Mouse (Mus musculus) intestine, embryonic 14.5 days (tissue): ENCODE results near the gene Prr22. TPM values are rescaled to one million over a fixed set of nuclear protein-coding genes. Genes with fewer than 3 reads are reported as not detected.

ENCODE experiments used
- ATAC-seq: fragments of 200-750 bp; cut with Nextera tagmentation; replicated peaks from 2 replicates; pipeline ENCODE4 v1.8.0; 2017; ENCODE audit warnings: low read depth, moderate number of reproducible peaks, moderate TSS enrichment, moderate library complexity; ENCODE audit not compliant: low FRiP score, low TSS enrichment
- DNase-seq: peaks from one replicate; pipeline ENCODE4 v3.0.0-alpha.2; 2018; ENCODE audit warnings: low spot score
- H3K27ac ChIP-seq: fragments of 300-500 bp; sonication (generic); 2 replicates; pipeline ENCODE4 v1.5.1; 2014; ENCODE audit warnings: low read depth, mild to moderate bottlenecking, control low read depth
- H3K27me3 ChIP-seq: fragments of 300-500 bp; sonication (generic); replicated peaks from 2 replicates; pipeline ENCODE4 v1.6.1; 2014; ENCODE audit warnings: low read length, control low read depth; ENCODE audit not compliant: control insufficient read depth, insufficient read depth
- H3K36me3 ChIP-seq: fragments of 300-500 bp; sonication (generic); 2 replicates; pipeline ENCODE4 v1.6.1; 2014; ENCODE audit warnings: low read length, control low read depth; ENCODE audit not compliant: control insufficient read depth, insufficient read depth
- H3K4me1 ChIP-seq: fragments of 300-500 bp; sonication (generic); replicated peaks from 2 replicates; pipeline ENCODE4 v1.6.1; 2014; ENCODE audit warnings: low read length, control low read depth, mixed read lengths; ENCODE audit not compliant: control insufficient read depth, insufficient read depth
- H3K4me2 ChIP-seq: fragments of 300-500 bp; sonication (generic); 2 replicates; pipeline ENCODE4 v1.6.1; 2014; ENCODE audit warnings: low read length
- H3K4me3 ChIP-seq: fragments of 300-500 bp; sonication (generic); 2 replicates; pipeline ENCODE4 v1.5.1; 2014; ENCODE audit warnings: low read depth, low read length, control low read depth, mixed read lengths
- H3K9ac ChIP-seq: fragments of 300-500 bp; sonication (generic); 2 replicates; pipeline ENCODE4 v1.6.1; 2014; ENCODE audit warnings: mild to moderate bottlenecking, low read length
- H3K9me3 ChIP-seq: fragments of 300-500 bp; sonication (generic); 2 replicates; pipeline ENCODE4 v1.6.1; 2016; ENCODE audit warnings: low read length, control low read depth; ENCODE audit not compliant: control insufficient read depth
- WGBS: fragments of 180-500 bp; shearing (Covaris S2); extraction: QIAGEN DNeasy Blood & Tissue Kit; methylation state at CpG from one replicate; pipeline ENCODE4 v1.1.7; 2014; 5-methylcytosine and 5-hydroxymethylcytosine counted together
- polyA plus RNA-seq: library from polyadenylated mRNA; unstranded; fragments of >200 nt; fragmentation: Nextera tagmentation; extraction: Ambion mirVana; gene quantifications from 2 replicates; pipeline ENCODE4 v1.2.1, GENCODE M21; 2014

Gene Prr22
- polyA plus RNA-seq, 1 experiment from 2014 or later = 1.7 TPM

DNA sequence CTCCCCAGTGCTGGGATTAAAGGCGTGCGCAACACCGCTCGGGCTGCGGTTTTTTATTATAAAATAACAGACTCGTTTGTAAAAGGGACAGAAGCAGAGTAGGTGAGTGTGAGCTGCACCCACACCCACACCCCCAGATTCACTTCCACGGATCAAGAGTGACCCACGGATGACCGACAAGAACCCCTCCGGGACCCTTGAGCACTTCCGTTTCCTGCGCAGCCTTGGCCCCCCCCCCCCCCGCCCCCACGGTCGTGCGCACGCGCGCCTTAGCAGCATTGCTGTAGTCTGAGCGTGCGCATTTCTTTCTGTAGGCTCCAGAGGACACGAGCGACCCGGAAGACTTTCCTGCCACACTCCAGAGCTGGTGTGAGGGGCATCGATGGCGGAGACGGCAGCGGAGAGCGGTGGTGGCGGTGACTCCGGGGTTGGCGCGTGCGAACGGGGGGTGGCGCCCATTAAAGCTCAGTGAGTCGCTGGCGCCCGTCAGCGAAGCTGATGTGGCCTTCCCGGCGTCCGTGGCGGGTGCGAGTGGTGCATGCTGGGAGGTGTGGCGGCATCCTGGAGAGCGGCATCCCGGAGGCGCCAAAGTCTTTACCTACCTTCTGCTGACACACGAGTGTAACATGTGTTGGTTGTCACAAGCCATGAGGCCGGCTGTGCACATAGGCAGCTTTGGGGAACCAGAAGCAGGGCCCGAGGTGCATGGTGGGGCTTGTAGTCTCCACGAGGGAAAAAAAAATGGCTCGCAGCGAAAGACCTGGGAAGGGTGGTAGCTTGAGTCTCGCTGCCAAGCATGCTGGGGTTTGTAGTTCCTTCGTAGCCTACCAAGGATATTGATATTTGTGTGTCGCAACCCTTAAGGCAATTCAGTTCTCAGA, 5.3 kb upstream of the Prr22 start, which contains the start of gene Dus3l:
Gene Dus3l, plus strand, starts transcription at position 284 of the 881 bp plus-strand sequence.
- Histone ChIP-seq H3K4me3 (peak within 1 kb of the TSS; percentile 71), H3K27me3 (no peaks in the 10 kb centered on the region), H3K4me2 (peak within 1 kb of the TSS; percentile 67), H3K9ac (peak within 1 kb of the TSS; percentile 80), H3K4me1 (peaks cover 19% of the 10 kb centered on the region), H3K9me3 (no peaks in the 10 kb centered on the region), H3K36me3 (peaks cover 30% of the 10 kb centered on the region), H3K27ac (peak within 1 kb of the TSS; percentile 89)
- peak; percentile 71 for ATAC-seq
- DNase-seq = peak; percentile 95
- 2% methylated on average over 56 of the region's 58 CpGs for WGBS

- Histone ChIP-seq H3K4me2 (peak overlapping the region; percentile 67), H3K4me1 (peaks cover 19% of the 10 kb centered on the region), H3K27ac (0 out of 2 replicates have a peak overlapping the region, but pooled peaks have one; percentile 89), H3K36me3 (peaks cover 38% of the 10 kb centered on the region), H3K9me3 (no peaks in the 10 kb centered on the region), H3K9ac (peak overlapping the region; percentile 80), H3K4me3 (peak overlapping the region; percentile 71), H3K27me3 (no peaks in the 10 kb centered on the region)
- DNase-seq (no peak), ATAC-seq (no peak)
- 57% methylated on average over 12 of the region's 12 CpGs for WGBS
Measured at GRCm38 (mm10) chr17:56765431-56765830, 4.6 kb upstream of the Prr22 start.

- ATAC-seq (no peak), DNase-seq (no peak)
- H3K9ac ChIP-seq = no peak overlapping the region
- 96% methylated on average over 27 of the region's 27 CpGs for WGBS
- no peak overlapping the region for H3K27ac ChIP-seq
- no peaks in the 10 kb centered on the region for H3K27me3 ChIP-seq
- H3K4me1 ChIP-seq = peaks cover 19% of the 10 kb centered on the region
- peaks cover 49% of the 10 kb centered on the region for H3K36me3 ChIP-seq
- H3K9me3 ChIP-seq = no peaks in the 10 kb centered on the region
- no peak overlapping the region for H3K4me3 ChIP-seq
- H3K4me2 ChIP-seq = no peak overlapping the region
Measured at GRCm38 (mm10) chr17:56766631-56767405, 3.2 kb upstream of the Prr22 start.

DNA sequence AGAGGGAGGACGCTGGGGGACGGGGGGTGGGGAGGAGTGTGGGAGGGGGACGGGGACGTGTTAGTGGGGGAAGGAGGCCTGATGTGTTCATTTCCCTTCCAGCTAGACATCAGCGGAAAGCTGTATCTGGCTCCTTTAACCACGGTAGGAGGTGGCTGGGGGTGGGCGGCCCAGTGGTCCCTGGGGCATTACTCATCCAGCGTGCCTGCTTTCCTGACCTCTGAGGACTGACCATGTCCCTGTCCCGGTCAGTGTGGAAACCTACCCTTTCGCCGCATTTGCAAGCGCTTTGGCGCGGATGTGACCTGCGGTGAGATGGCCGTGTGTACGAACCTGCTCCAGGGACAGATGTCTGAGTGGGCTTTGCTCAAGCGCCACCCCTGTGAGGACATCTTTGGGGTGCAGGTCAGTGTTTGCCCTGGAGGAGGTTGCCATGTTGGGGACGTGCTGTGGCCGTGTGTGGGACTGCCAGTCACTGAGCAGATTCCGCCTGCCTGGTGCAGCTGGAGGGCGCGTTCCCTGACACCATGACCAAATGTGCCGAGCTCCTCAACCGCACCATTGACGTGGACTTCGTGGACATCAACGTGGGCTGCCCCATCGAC, 2.4 kb upstream of the Prr22 start:
- H3K27me3 ChIP-seq = no peaks in the 10 kb centered on the region
- WGBS = 95% methylated on average over 29 of the region's 29 CpGs
- DNase-seq (no peak), ATAC-seq (no peak)
- H3K4me2 ChIP-seq = no peak overlapping the region
- no peak overlapping the region for H3K9ac ChIP-seq
- H3K36me3 ChIP-seq = peaks cover 49% of the 10 kb centered on the region
- no peaks in the 10 kb centered on the region for H3K9me3 ChIP-seq
- H3K27ac ChIP-seq = no peak overlapping the region
- H3K4me1 ChIP-seq = peaks cover 14% of the 10 kb centered on the region
- no peak overlapping the region for H3K4me3 ChIP-seq

GRCm38 (mm10) chr17:56768941-56769340, 1.1 kb upstream of the Prr22 start:
- Histone ChIP-seq H3K4me1 (peaks cover 5% of the 10 kb centered on the region), H3K4me2 (no peak overlapping the region), H3K9ac (no peak overlapping the region), H3K4me3 (no peak overlapping the region), H3K27ac (no peak overlapping the region), H3K9me3 (no peaks in the 10 kb centered on the region), H3K27me3 (no peaks in the 10 kb centered on the region), H3K36me3 (peaks cover 49% of the 10 kb centered on the region)
- DNase-seq (no peak), ATAC-seq (no peak)
- 92% methylated on average over 11 of the region's 11 CpGs for whole genome bisulfite sequencing

- H3K4me2 ChIP-seq = no peak overlapping the region
- H3K9ac ChIP-seq = no peak overlapping the region
- H3K9me3 ChIP-seq = 0 out of 2 replicates have a peak, but pooled peaks cover 3% of the 10 kb centered on the region
- peaks cover 4% of the 10 kb centered on the region; the same call in 1 of the 2 replicates for H3K36me3 ChIP-seq
- DNase-seq (no peak), ATAC-seq (no peak)
- WGBS = 91% methylated on average over 11 of the region's 11 CpGs
- no peak overlapping the region for H3K27ac ChIP-seq
- H3K4me3 ChIP-seq = no peak overlapping the region
- H3K4me1 ChIP-seq = 0 out of 2 replicates have a peak, but pooled peaks cover 5% of the 10 kb centered on the region
- no peaks in the 10 kb centered on the region for H3K27me3 ChIP-seq
Measured at GRCm38 (mm10) chr17:56777568-56777967, 7.5 kb downstream of the Prr22 start.

DNA sequence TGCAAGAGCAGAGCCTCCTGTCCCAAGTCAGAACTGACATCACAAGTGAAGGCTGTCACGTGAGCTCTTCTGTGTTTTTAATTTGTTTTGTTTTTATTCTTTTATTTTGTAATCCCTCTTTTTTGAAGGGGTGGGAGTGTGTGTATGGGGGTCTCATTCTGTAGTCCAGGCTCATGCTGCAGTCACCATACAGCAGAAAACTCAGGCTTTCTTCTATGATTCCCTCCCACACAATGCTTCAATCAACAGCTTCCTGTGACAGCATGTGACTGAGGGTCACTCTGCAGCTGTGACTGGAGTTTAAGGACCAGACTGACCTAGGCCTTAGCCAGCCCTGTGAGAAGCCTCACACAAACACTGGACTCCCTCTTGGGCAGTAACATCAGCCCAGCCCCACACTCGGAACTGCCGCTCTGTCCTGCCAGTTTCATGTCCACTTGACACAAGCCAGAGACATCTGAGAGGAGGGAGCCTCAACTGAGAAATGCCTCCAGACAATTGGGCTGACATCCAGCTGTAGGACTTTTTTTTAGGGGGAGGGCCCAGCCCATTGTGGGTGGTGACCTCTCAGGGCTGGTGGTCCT, 8.8 kb downstream of the Prr22 start:
- H3K9me3 ChIP-seq = 0 out of 2 replicates have a peak, but pooled peaks cover 3% of the 10 kb centered on the region
- H3K27me3 ChIP-seq = no peaks in the 10 kb centered on the region
- H3K36me3 ChIP-seq = peaks cover 4% of the 10 kb centered on the region; the same call in 1 of the 2 replicates
- H3K4me2 ChIP-seq = no peak overlapping the region
- 0 out of 2 replicates have a peak, but pooled peaks cover 5% of the 10 kb centered on the region for H3K4me1 ChIP-seq
- no peak overlapping the region for H3K4me3 ChIP-seq
- 44% methylated on average over 3 of the region's 3 CpGs for WGBS
- DNase-seq (peak; percentile 63), ATAC-seq (peak; percentile 69)
- H3K27ac ChIP-seq = peak overlapping the region; percentile 48; the same call in 1 of the 2 replicates
- no peak overlapping the region for H3K9ac ChIP-seq
